12 mouse cellular contexts compared by ENCODE assay signal in genomic region chr1:156201069-156201468, GRCm38 (mm10). TPM values are rescaled to one million over a fixed set of nuclear protein-coding genes. Genes with fewer than 3 reads are reported as not detected.
"Had no signal": no experiment of that assay in that cellular context is flagged by ENCODE, and none has a peak within 500 bp of the region (broad histone marks: within the 10 kb centered on the region; RNA-seq: fewer than 3 reads in every experiment).

No protein-coding gene starts in this region.

- H3K9me3 ChIP-seq: intestine, embryonic 15.5 days had no signal

- H3K4me2 ChIP-seq: intestine, embryonic 15.5 days; liver, embryonic 13.5 days; midbrain, embryonic 11.5 days had no signal

- ATAC-seq: hindbrain, embryonic 16.5 days; intestine, embryonic 15.5 days had no signal

- H3K9ac ChIP-seq: intestine, embryonic 15.5 days; liver, embryonic 13.5 days had no signal

- H3K36me3 ChIP-seq: intestine, embryonic 15.5 days; liver, embryonic 13.5 days had no signal

- H3K4me3 ChIP-seq: intestine, embryonic 15.5 days; left cerebral cortex, adult 2 months; liver, embryonic 13.5 days had no signal

- DNase-seq: kidney, adult 11 months; kidney, postnatal 25 days; layer of hippocampus, postnatal 36 days; liver, embryonic 13.5 days; midbrain, embryonic 14.5 days; thymus, adult 18-20 months had no signal

- H3K27ac ChIP-seq: intestine, embryonic 15.5 days; kidney, postnatal 0 days; left cerebral cortex, adult 2 months; liver, embryonic 13.5 days had no signal

RNA-seq across cellular contexts. Expression of gene Fam163a, which starts 3.8 kb away (rescaled TPM):
- polyA plus RNA-seq: spleen, adult 2 months had no signal
